Mouse (Mus musculus): Measurements from ENCODE around the gene 2310007B03Rik. TPM values are rescaled to one million over a fixed set of nuclear protein-coding genes. Genes with fewer than 3 reads are reported as not detected.
A peak's percentile ranks its signal among the peaks of the same experiment; 100 is the strongest.

The 2310007B03Rik gene
- total and polyA plus RNA-seq, 2 experiments, result 0.20 TPM; not detected in 1

- Histone ChIP-seq H3K9ac (ENCODE audit: low read depth, low read length) (no peak overlapping the region), H3K79me2 (ENCODE audit: control insufficient read depth, insufficient read depth, low read length) (no peaks in the 10 kb centered on the region), H3K27me3 (ENCODE audit: control insufficient read depth, insufficient read depth, low read length) (0 out of 2 replicates have a peak, but pooled peaks cover 5% of the 10 kb centered on the region), H3K4me1 (ENCODE audit: control insufficient read depth, insufficient read depth, low read length) (no peaks in the 10 kb centered on the region), H3K4me3 (ENCODE audit: insufficient read depth, low read depth, low read length) (no peak overlapping the region), H3K36me3 (ENCODE audit: control insufficient read depth, insufficient read depth, low read length) (no peaks in the 10 kb centered on the region), H3K27ac (replicated peaks; ENCODE audit: insufficient read depth, low read depth, low read length) (no peak overlapping the region)
- no peak for TF ChIP-seq CTCF (IDR thresholded peaks at IDR 0.05; ENCODE audit: low read depth, low read length)
- no peak for TF ChIP-seq POLR2A (IDR thresholded peaks at IDR 0.05; ENCODE audit: extremely low read depth, insufficient read depth, low read length)
- WGBS, result 49% methylated on average over 6 of the region's 6 CpGs
- DNase-seq (ENCODE audit: extremely low read depth, low read depth, low spot score), result no peak
Observed at GRCm38 (mm10) chr1:93175849-93176248, 15.1 kb upstream of the 2310007B03Rik start.

GRCm38 (mm10) chr1:93174399-93174798 lies 13.7 kb upstream of the 2310007B03Rik start:
- WGBS, result 3% methylated on average over 4 of the region's 4 CpGs
- Histone ChIP-seq H3K27ac (replicated peaks; ENCODE audit: insufficient read depth, low read depth, low read length) (no peak overlapping the region), H3K27me3 (ENCODE audit: control insufficient read depth, insufficient read depth, low read length) (0 out of 2 replicates have a peak, but pooled peaks cover 5% of the 10 kb centered on the region), H3K4me3 (ENCODE audit: insufficient read depth, low read depth, low read length) (no peak overlapping the region), H3K9ac (ENCODE audit: low read depth, low read length) (no peak overlapping the region), H3K36me3 (ENCODE audit: control insufficient read depth, insufficient read depth, low read length) (no peaks in the 10 kb centered on the region), H3K79me2 (ENCODE audit: control insufficient read depth, insufficient read depth, low read length) (no peaks in the 10 kb centered on the region), H3K4me1 (ENCODE audit: control insufficient read depth, insufficient read depth, low read length) (no peaks in the 10 kb centered on the region)
- DNase-seq (ENCODE audit: extremely low read depth, low read depth, low spot score), result peak; percentile 50
- no peak for TF ChIP-seq POLR2A (IDR thresholded peaks at IDR 0.05; ENCODE audit: extremely low read depth, insufficient read depth, low read length)
- TF ChIP-seq CTCF (IDR thresholded peaks at IDR 0.05; ENCODE audit: low read depth, low read length), result peak; percentile 99

GRCm38 (mm10) chr1:93173665-93174064 lies 12.9 kb upstream of the 2310007B03Rik start:
- H3K4me3 ChIP-seq (ENCODE audit: insufficient read depth, low read depth, low read length), result no peak overlapping the region
- H3K79me2 ChIP-seq (ENCODE audit: control insufficient read depth, insufficient read depth, low read length), result no peaks in the 10 kb centered on the region
- H3K4me1 ChIP-seq (ENCODE audit: control insufficient read depth, insufficient read depth, low read length), result no peaks in the 10 kb centered on the region
- 72% methylated on average over 4 of the region's 4 CpGs for WGBS
- no peak overlapping the region for H3K9ac ChIP-seq (ENCODE audit: low read depth, low read length)
- TF ChIP-seq POLR2A (IDR thresholded peaks at IDR 0.05; ENCODE audit: extremely low read depth, insufficient read depth, low read length), result no peak
- TF ChIP-seq CTCF (IDR thresholded peaks at IDR 0.05; ENCODE audit: low read depth, low read length), result no peak
- DNase-seq (ENCODE audit: extremely low read depth, low read depth, low spot score), result no peak
- H3K36me3 ChIP-seq (ENCODE audit: control insufficient read depth, insufficient read depth, low read length), result no peaks in the 10 kb centered on the region
- 0 out of 2 replicates have a peak, but pooled peaks cover 5% of the 10 kb centered on the region for H3K27me3 ChIP-seq (ENCODE audit: control insufficient read depth, insufficient read depth, low read length)
- H3K27ac ChIP-seq (replicated peaks; ENCODE audit: insufficient read depth, low read depth, low read length), result no peak overlapping the region

GRCm38 (mm10) chr1:93168295-93168775 lies 7.6 kb upstream of the 2310007B03Rik start, which contains the start of gene Crocc2:
Crocc2 (plus strand) TSS chr1:93168725.
- DNase-seq (ENCODE audit: extremely low read depth, low read depth, low spot score), result no peak
- H3K79me2 ChIP-seq (ENCODE audit: control insufficient read depth, insufficient read depth, low read length), result no peaks in the 10 kb centered on the region
- no peaks in the 10 kb centered on the region for H3K36me3 ChIP-seq (ENCODE audit: control insufficient read depth, insufficient read depth, low read length)
- no peak within 1 kb of the TSS for H3K4me3 ChIP-seq (ENCODE audit: insufficient read depth, low read depth, low read length)
- no peak within 1 kb of the TSS for H3K27ac ChIP-seq (replicated peaks; ENCODE audit: insufficient read depth, low read depth, low read length)
- 46% methylated on average over 10 of the region's 10 CpGs for WGBS
- no peaks in the 10 kb centered on the region for H3K27me3 ChIP-seq (ENCODE audit: control insufficient read depth, insufficient read depth, low read length)
- H3K4me1 ChIP-seq (ENCODE audit: control insufficient read depth, insufficient read depth, low read length), result no peaks in the 10 kb centered on the region
- no peak within 1 kb of the TSS for H3K9ac ChIP-seq (ENCODE audit: low read depth, low read length)
- no peak for TF ChIP-seq CTCF (IDR thresholded peaks at IDR 0.05; ENCODE audit: low read depth, low read length)
- TF ChIP-seq POLR2A (IDR thresholded peaks at IDR 0.05; ENCODE audit: extremely low read depth, insufficient read depth, low read length), result no peak

GRCm38 (mm10) chr1:93166346-93167079 lies 5.8 kb upstream of the 2310007B03Rik start:
- TF ChIP-seq CTCF (IDR thresholded peaks at IDR 0.05; ENCODE audit: low read depth, low read length) (no peak), POLR2A (IDR thresholded peaks at IDR 0.05; ENCODE audit: extremely low read depth, insufficient read depth, low read length) (no peak)
- Histone ChIP-seq H3K4me1 (ENCODE audit: control insufficient read depth, insufficient read depth, low read length) (no peaks in the 10 kb centered on the region), H3K36me3 (ENCODE audit: control insufficient read depth, insufficient read depth, low read length) (no peaks in the 10 kb centered on the region), H3K9ac (ENCODE audit: low read depth, low read length) (no peak overlapping the region), H3K4me3 (ENCODE audit: insufficient read depth, low read depth, low read length) (no peak overlapping the region), H3K27me3 (ENCODE audit: control insufficient read depth, insufficient read depth, low read length) (no peaks in the 10 kb centered on the region), H3K79me2 (ENCODE audit: control insufficient read depth, insufficient read depth, low read length) (no peaks in the 10 kb centered on the region), H3K27ac (replicated peaks; ENCODE audit: insufficient read depth, low read depth, low read length) (no peak overlapping the region)
- no peak for DNase-seq (ENCODE audit: extremely low read depth, low read depth, low spot score)
- 88% methylated on average over 11 of the region's 11 CpGs for WGBS

GRCm38 (mm10) chr1:93165447-93165846 lies 4.7 kb upstream of the 2310007B03Rik start:
- TF ChIP-seq POLR2A (IDR thresholded peaks at IDR 0.05; ENCODE audit: extremely low read depth, insufficient read depth, low read length) (no peak), CTCF (IDR thresholded peaks at IDR 0.05; ENCODE audit: low read depth, low read length) (no peak)
- no peak for DNase-seq (ENCODE audit: extremely low read depth, low read depth, low spot score)
- H3K9ac ChIP-seq (ENCODE audit: low read depth, low read length), result no peak overlapping the region
- H3K27me3 ChIP-seq (ENCODE audit: control insufficient read depth, insufficient read depth, low read length), result no peaks in the 10 kb centered on the region
- no peaks in the 10 kb centered on the region for H3K36me3 ChIP-seq (ENCODE audit: control insufficient read depth, insufficient read depth, low read length)
- peaks cover 6% of the 10 kb centered on the region; the same call in 1 of the 2 replicates for H3K4me1 ChIP-seq (ENCODE audit: control insufficient read depth, insufficient read depth, low read length)
- H3K27ac ChIP-seq (replicated peaks; ENCODE audit: insufficient read depth, low read depth, low read length), result no peak overlapping the region
- H3K79me2 ChIP-seq (ENCODE audit: control insufficient read depth, insufficient read depth, low read length), result no peaks in the 10 kb centered on the region
- WGBS, result 75% methylated on average over 9 of the region's 9 CpGs
- no peak overlapping the region for H3K4me3 ChIP-seq (ENCODE audit: insufficient read depth, low read depth, low read length)

Data from liver, adult 2 months (tissue).